In genomic region chrX:102251221-102251936, GRCm38 (mm10) we compare ENCODE assay signal across 8 mouse cellular contexts. TPM values are rescaled to one million over a fixed set of nuclear protein-coding genes. Genes with fewer than 3 reads are reported as not detected.
DNase-seq lines count a peak whose midpoint lies in the region; ATAC-seq and TF ChIP-seq lines count a peak whose summit lies in the region.

No protein-coding gene starts in this region.

- peaks cover 11% of the 10 kb centered on the region for H3K36me3 ChIP-seq in heart, embryonic 12.5 days
- no peaks in the 10 kb centered on the region for H3K36me3 ChIP-seq in E14TG2a.4 (ENCODE audit: insufficient read depth, low read length)
- H3K36me3 ChIP-seq in heart, embryonic 16.5 days (ENCODE audit: control insufficient read depth, insufficient read depth), result peaks cover 4% of the 10 kb centered on the region; the same call in 1 of the 2 replicates
- no peaks in the 10 kb centered on the region for H3K36me3 ChIP-seq in limb, embryonic 15.5 days
- no peaks in the 10 kb centered on the region for H3K36me3 ChIP-seq in neural tube, embryonic 15.5 days

- H3K4me2 ChIP-seq in heart, embryonic 12.5 days, result peak overlapping the region; percentile 78
- H3K4me2 ChIP-seq in heart, embryonic 16.5 days (ENCODE audit: low read depth, low read length), result peak overlapping the region; percentile 64
- peak overlapping the region; percentile 83 for H3K4me2 ChIP-seq in limb, embryonic 15.5 days
- H3K4me2 ChIP-seq in neural tube, embryonic 15.5 days, result peak overlapping the region; percentile 90

- H3K4me1 ChIP-seq in heart, embryonic 12.5 days (replicated peaks), result 0 out of 2 replicates have a peak, but pooled peaks cover 5% of the 10 kb centered on the region
- peaks cover 17% of the 10 kb centered on the region for H3K4me1 ChIP-seq in E14TG2a.4 (replicated peaks; ENCODE audit: low read depth, low read length)
- H3K4me1 ChIP-seq in heart, embryonic 16.5 days (ENCODE audit: control insufficient read depth, insufficient read depth, low read length), result no peaks in the 10 kb centered on the region; the same call in 1 of the 2 replicates
- peaks cover 2% of the 10 kb centered on the region; the same call in 1 of the 2 replicates for H3K4me1 ChIP-seq in limb, embryonic 15.5 days
- H3K4me1 ChIP-seq in neural tube, embryonic 15.5 days, result peaks cover 29% of the 10 kb centered on the region

- H3K27me3 ChIP-seq in heart, embryonic 12.5 days (replicated peaks), result peaks cover 65% of the 10 kb centered on the region
- H3K27me3 ChIP-seq in E14TG2a.4 (ENCODE audit: insufficient read depth, low read length), result peaks cover 71% of the 10 kb centered on the region
- H3K27me3 ChIP-seq in heart, embryonic 16.5 days (ENCODE audit: control insufficient read depth, insufficient read depth, low read length), result peaks cover 19% of the 10 kb centered on the region
- peaks cover 59% of the 10 kb centered on the region for H3K27me3 ChIP-seq in limb, embryonic 15.5 days
- peaks cover 58% of the 10 kb centered on the region for H3K27me3 ChIP-seq in neural tube, embryonic 15.5 days (replicated peaks)

- ATAC-seq in heart, embryonic 12.5 days (ENCODE audit: insufficient number of reproducible peaks, low FRiP score), result 0 out of 2 replicates have a peak, but pooled peaks have one; percentile 22
- ATAC-seq in heart, embryonic 16.5 days (replicated peaks; ENCODE audit: extremely low read depth, insufficient read depth, low FRiP score), result peak; percentile 39; the same call in 1 of the 2 replicates
- 0 out of 2 replicates have a peak, but pooled peaks have one; percentile 14 for ATAC-seq in limb, embryonic 15.5 days (ENCODE audit: insufficient number of reproducible peaks, low FRiP score, low TSS enrichment, low read depth)
- peak; percentile 73 for ATAC-seq in neural tube, embryonic 15.5 days (ENCODE audit: low FRiP score)

- H3K9ac ChIP-seq in heart, embryonic 12.5 days, result peak overlapping the region; percentile 85
- H3K9ac ChIP-seq in heart, embryonic 16.5 days (ENCODE audit: low read length), result peak overlapping the region; percentile 76
- peak overlapping the region; percentile 23 for H3K9ac ChIP-seq in limb, embryonic 15.5 days
- H3K9ac ChIP-seq in neural tube, embryonic 15.5 days (replicated peaks), result peak overlapping the region; percentile 50

- WGBS in heart, embryonic 12.5 days, result 18% methylated on average over 73 of the region's 80 CpGs
- WGBS in heart, embryonic 16.5 days, result 10% methylated on average over 73 of the region's 80 CpGs
- WGBS in limb, embryonic 15.5 days, result 15% methylated on average over 48 of the region's 80 CpGs
- 16% methylated on average over 41 of the region's 80 CpGs for WGBS in neural tube, embryonic 15.5 days

- H3K4me3 ChIP-seq in heart, embryonic 12.5 days, result peak overlapping the region; percentile 67
- H3K4me3 ChIP-seq in E14TG2a.4 (replicated peaks; ENCODE audit: low read length), result peak overlapping the region; percentile 73
- peak overlapping the region; percentile 56 for H3K4me3 ChIP-seq in heart, embryonic 16.5 days (ENCODE audit: low read length)
- peak overlapping the region; percentile 55 for H3K4me3 ChIP-seq in limb, embryonic 15.5 days
- H3K4me3 ChIP-seq in neural tube, embryonic 15.5 days (replicated peaks), result peak overlapping the region; percentile 57

- H3K9me3 ChIP-seq in heart, embryonic 12.5 days (replicated peaks), result no peaks in the 10 kb centered on the region; the same call in 1 of the 2 replicates
- H3K9me3 ChIP-seq in E14TG2a.4 (ENCODE audit: low read length), result no peaks in the 10 kb centered on the region
- peaks cover 4% of the 10 kb centered on the region for H3K9me3 ChIP-seq in heart, embryonic 16.5 days (replicated peaks; ENCODE audit: control insufficient read depth, low read length)
- H3K9me3 ChIP-seq in limb, embryonic 15.5 days, result no peaks in the 10 kb centered on the region
- no peaks in the 10 kb centered on the region for H3K9me3 ChIP-seq in neural tube, embryonic 15.5 days (replicated peaks)

- no peak for TF ChIP-seq CTCF in E14TG2a.4 (conservative IDR thresholded peaks at IDR 0.05; ENCODE audit: low read length)

- peak overlapping the region; percentile 75 for H3K27ac ChIP-seq in heart, embryonic 12.5 days (ENCODE audit: poor library complexity, severe bottlenecking)
- peak overlapping the region; percentile 76 for H3K27ac ChIP-seq in heart, embryonic 16.5 days (ENCODE audit: low read length)
- H3K27ac ChIP-seq in limb, embryonic 15.5 days, result peak overlapping the region; percentile 69
- peak overlapping the region; percentile 63 for H3K27ac ChIP-seq in neural tube, embryonic 15.5 days (replicated peaks)

- DNase-seq in heart, adult 9 months (ENCODE audit: low spot score in 2 of 2), result no peak
- DNase-seq in brain, adult 2 months (ENCODE audit: low read depth, low spot score), result peak; percentile 5
- no peak for DNase-seq in left cerebral cortex, adult 9 months (ENCODE audit: low spot score in 2 of 2)

RNA-seq across cellular contexts. Expression of gene Cited1, which starts 0.6 kb away (rescaled TPM):
- 931 and 1,034 TPM in 2 replicates for polyA plus RNA-seq in heart, embryonic 12.5 days (2016; fragmentation: Nextera tagmentation; extraction: Ambion mirVana)
- 322 and 350 TPM in 2 replicates for polyA plus RNA-seq in heart, embryonic 16.5 days (2015; fragmentation: Nextera tagmentation; extraction: Ambion mirVana)
- 24.4 and 31.7 TPM in 2 replicates for polyA plus RNA-seq in limb, embryonic 15.5 days (2015; fragmentation: Nextera tagmentation; extraction: Ambion mirVana)
- 9.9 and 13.2 TPM in 2 replicates for polyA plus RNA-seq in neural tube, embryonic 15.5 days (2015; fragmentation: Nextera tagmentation; extraction: Ambion mirVana)

Comparison
In these comparisons a context has a peak if more than half of its experiments do, and no peak if none do; other contexts are left out.
1. ATAC-seq: peak in every context shown above with its lines; median percentile 73 in neural tube, embryonic 15.5 days; 39 in heart, embryonic 16.5 days; 22 in heart, embryonic 12.5 days; 14 in limb, embryonic 15.5 days.
2. H3K9ac ChIP-seq: peak in every context shown above with its lines; median percentile 85 in heart, embryonic 12.5 days; 76 in heart, embryonic 16.5 days; 50 in neural tube, embryonic 15.5 days; 23 in limb, embryonic 15.5 days.